Mouse (Mus musculus): ENCODE results near the gene Thsd4. TPM values are rescaled to one million over a fixed set of nuclear protein-coding genes. Genes with fewer than 3 reads are reported as not detected.

The Thsd4 gene
- polyA plus RNA-seq, 1 experiment from 2014 or later, result 3.4 TPM

DNA sequence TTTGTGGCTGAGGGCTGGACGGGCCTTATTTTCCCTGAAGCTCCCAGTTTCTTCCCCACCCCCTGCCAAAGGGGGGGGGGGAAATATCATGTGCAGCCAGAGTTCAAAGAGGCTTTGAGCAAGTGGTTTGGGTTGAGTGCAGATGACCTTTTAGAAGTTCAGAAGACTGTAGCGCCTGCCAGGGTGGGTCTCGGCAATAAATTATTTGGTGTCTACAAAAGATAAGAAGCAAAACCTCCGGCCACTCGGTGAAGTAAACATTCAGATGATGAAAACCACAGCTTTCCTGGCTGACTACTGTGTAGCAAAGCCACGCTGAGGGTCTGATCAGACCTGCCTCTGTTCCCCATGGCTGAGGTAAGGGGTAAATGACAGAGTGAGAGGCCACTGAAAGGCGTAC is 116.1 kb downstream of the Thsd4 start:
- H3K4me1 ChIP-seq (ENCODE audit: insufficient read depth, low read depth, low read length), result no peaks in the 10 kb centered on the region
- TF ChIP-seq EP300 (IDR thresholded peaks at IDR 0.05), result no peak
- no peak for TF ChIP-seq CTCF (IDR thresholded peaks at IDR 0.05)
- DNase-seq (ENCODE audit: low spot score) (peak; percentile 6), ATAC-seq (no peak)
- no peak overlapping the region for H3K27ac ChIP-seq (ENCODE audit: low read length)
- H3K9me3 ChIP-seq (ENCODE audit: low read length), result no peaks in the 10 kb centered on the region
- H3K27me3 ChIP-seq (replicated peaks; ENCODE audit: insufficient read depth, low read length), result no peaks in the 10 kb centered on the region
- H3K36me3 ChIP-seq (ENCODE audit: insufficient read depth, low read length), result no peaks in the 10 kb centered on the region
- H3K4me2 ChIP-seq (replicated peaks; ENCODE audit: low read depth, low read length), result no peak overlapping the region
- H3K4me3 ChIP-seq (ENCODE audit: low read depth, low read length), result no peak overlapping the region
- no peak overlapping the region for H3K9ac ChIP-seq (replicated peaks; ENCODE audit: low read depth)
- 22% methylated on average over 7 of the region's 7 CpGs for WGBS

DNA sequence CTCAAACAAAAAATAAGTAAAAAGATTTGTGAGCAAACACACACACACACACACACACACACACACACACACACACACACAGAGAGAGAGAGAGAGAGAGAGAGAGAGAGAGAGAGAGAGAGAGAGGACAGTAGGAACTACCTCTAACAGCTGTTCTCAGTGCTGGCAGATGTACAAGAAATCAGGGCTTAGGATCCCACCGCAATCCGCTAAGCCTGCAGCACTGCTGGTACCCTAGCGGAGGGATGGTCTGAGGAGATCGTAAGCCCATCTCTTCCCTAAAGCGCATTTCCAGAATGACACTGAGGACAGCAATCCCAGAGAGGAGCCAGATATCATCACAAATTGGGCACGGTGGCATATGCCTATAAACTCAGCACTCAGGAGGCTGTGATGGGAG is 119.2 kb downstream of the Thsd4 start:
- Histone ChIP-seq H3K4me3 (ENCODE audit: low read depth, low read length) (no peak overlapping the region), H3K4me1 (ENCODE audit: insufficient read depth, low read depth, low read length) (no peaks in the 10 kb centered on the region), H3K9ac (replicated peaks; ENCODE audit: low read depth) (no peak overlapping the region), H3K9me3 (ENCODE audit: low read length) (no peaks in the 10 kb centered on the region), H3K27me3 (replicated peaks; ENCODE audit: insufficient read depth, low read length) (no peaks in the 10 kb centered on the region), H3K27ac (ENCODE audit: low read length) (no peak overlapping the region), H3K36me3 (ENCODE audit: insufficient read depth, low read length) (no peaks in the 10 kb centered on the region), H3K4me2 (replicated peaks; ENCODE audit: low read depth, low read length) (no peak overlapping the region)
- WGBS, result 90% methylated on average over 6 of the region's 6 CpGs
- no peak for TF ChIP-seq EP300 (IDR thresholded peaks at IDR 0.05)
- TF ChIP-seq CTCF (IDR thresholded peaks at IDR 0.05), result no peak
- ATAC-seq, result no peak
- DNase-seq (ENCODE audit: low spot score), result no peak

DNA sequence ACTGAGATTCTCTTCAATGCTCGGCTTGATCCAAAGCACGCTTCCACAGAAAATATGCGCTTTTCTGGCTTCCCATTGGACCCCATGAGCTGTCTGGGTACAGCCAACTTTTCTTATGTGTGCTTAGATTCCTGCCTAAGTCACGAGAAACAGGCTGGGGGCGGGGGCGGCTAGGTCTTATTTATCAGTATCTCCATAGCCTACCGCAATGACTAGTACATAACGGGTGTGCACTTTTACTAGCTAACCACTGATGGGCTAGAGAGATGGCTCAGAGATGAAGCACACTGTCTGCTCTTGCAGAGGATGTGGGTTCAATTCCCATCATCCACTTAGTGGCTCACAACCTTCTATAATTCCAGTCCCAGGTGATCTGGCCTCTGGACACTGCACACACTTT is 121.8 kb downstream of the Thsd4 start:
- H3K9ac ChIP-seq (replicated peaks; ENCODE audit: low read depth), result no peak overlapping the region
- H3K36me3 ChIP-seq (ENCODE audit: insufficient read depth, low read length), result no peaks in the 10 kb centered on the region
- TF ChIP-seq EP300 (IDR thresholded peaks at IDR 0.05), result no peak
- TF ChIP-seq CTCF (IDR thresholded peaks at IDR 0.05), result no peak
- H3K27ac ChIP-seq (ENCODE audit: low read length), result no peak overlapping the region
- H3K9me3 ChIP-seq (ENCODE audit: low read length), result no peaks in the 10 kb centered on the region
- H3K4me1 ChIP-seq (ENCODE audit: insufficient read depth, low read depth, low read length), result no peaks in the 10 kb centered on the region
- H3K27me3 ChIP-seq (replicated peaks; ENCODE audit: insufficient read depth, low read length), result no peaks in the 10 kb centered on the region
- H3K4me3 ChIP-seq (ENCODE audit: low read depth, low read length), result no peak overlapping the region
- DNase-seq (ENCODE audit: low spot score) (no peak), ATAC-seq (no peak)
- no peak overlapping the region for H3K4me2 ChIP-seq (replicated peaks; ENCODE audit: low read depth, low read length)
- WGBS, result 92% methylated on average over 8 of the region's 8 CpGs

DNA sequence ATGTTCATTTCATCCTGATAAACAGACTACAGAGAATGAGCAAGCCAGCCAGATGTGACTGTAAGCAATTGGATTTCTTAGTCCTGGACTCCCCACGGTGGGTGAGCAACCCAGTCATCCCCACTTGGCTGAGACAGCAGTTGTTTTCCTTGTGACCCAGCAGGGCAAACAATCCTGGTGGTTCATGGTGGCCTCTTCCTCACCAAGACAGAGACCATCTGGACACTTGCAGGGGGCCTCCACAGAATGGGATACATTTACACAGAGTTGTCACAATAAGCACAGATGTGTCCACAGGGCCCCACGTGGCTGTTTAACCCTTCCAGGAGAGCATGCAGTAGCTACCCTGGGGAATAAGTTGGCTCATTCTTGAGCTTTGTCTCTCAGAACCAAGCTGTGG is 123.8 kb downstream of the Thsd4 start:
- Histone ChIP-seq H3K27me3 (replicated peaks; ENCODE audit: insufficient read depth, low read length) (no peaks in the 10 kb centered on the region), H3K9me3 (ENCODE audit: low read length) (no peaks in the 10 kb centered on the region), H3K27ac (ENCODE audit: low read length) (no peak overlapping the region), H3K4me2 (replicated peaks; ENCODE audit: low read depth, low read length) (no peak overlapping the region), H3K9ac (replicated peaks; ENCODE audit: low read depth) (no peak overlapping the region), H3K4me3 (ENCODE audit: low read depth, low read length) (no peak overlapping the region), H3K4me1 (ENCODE audit: insufficient read depth, low read depth, low read length) (no peaks in the 10 kb centered on the region), H3K36me3 (ENCODE audit: insufficient read depth, low read length) (no peaks in the 10 kb centered on the region)
- WGBS, result 27% methylated on average over 2 of the region's 2 CpGs
- DNase-seq (ENCODE audit: low spot score), result peak; percentile 12
- TF ChIP-seq CTCF (IDR thresholded peaks at IDR 0.05) (no peak), EP300 (IDR thresholded peaks at IDR 0.05) (no peak)
- no peak for ATAC-seq

DNA sequence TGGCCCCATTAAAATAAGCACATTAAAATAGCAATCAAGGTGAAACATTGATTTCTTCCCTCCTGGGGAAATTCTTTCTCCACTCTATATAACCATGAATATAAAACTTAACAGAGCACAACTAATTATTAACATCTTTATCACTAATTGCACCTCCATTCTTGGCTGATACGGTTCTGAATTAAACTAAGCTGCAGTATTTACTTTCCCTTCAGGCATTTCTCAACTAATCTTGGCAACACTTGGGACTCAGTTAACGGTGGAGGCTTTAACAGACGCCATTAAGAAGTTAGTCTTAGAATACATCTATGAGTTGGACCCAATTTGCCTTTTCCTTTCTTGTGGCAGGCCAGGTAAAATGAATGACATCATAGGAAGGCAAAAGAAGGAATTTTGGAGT is 125.8 kb downstream of the Thsd4 start:
- ATAC-seq (no peak), DNase-seq (ENCODE audit: low spot score) (no peak)
- no peak for TF ChIP-seq CTCF (IDR thresholded peaks at IDR 0.05)
- TF ChIP-seq EP300 (IDR thresholded peaks at IDR 0.05), result no peak
- Histone ChIP-seq H3K36me3 (ENCODE audit: insufficient read depth, low read length) (no peaks in the 10 kb centered on the region), H3K9me3 (ENCODE audit: low read length) (no peaks in the 10 kb centered on the region), H3K9ac (replicated peaks; ENCODE audit: low read depth) (no peak overlapping the region), H3K4me2 (replicated peaks; ENCODE audit: low read depth, low read length) (no peak overlapping the region), H3K27ac (ENCODE audit: low read length) (no peak overlapping the region), H3K4me1 (ENCODE audit: insufficient read depth, low read depth, low read length) (no peaks in the 10 kb centered on the region), H3K4me3 (ENCODE audit: low read depth, low read length) (no peak overlapping the region), H3K27me3 (replicated peaks; ENCODE audit: insufficient read depth, low read length) (no peaks in the 10 kb centered on the region)
- 47% methylated on average over 3 of the region's 3 CpGs for WGBS

DNA sequence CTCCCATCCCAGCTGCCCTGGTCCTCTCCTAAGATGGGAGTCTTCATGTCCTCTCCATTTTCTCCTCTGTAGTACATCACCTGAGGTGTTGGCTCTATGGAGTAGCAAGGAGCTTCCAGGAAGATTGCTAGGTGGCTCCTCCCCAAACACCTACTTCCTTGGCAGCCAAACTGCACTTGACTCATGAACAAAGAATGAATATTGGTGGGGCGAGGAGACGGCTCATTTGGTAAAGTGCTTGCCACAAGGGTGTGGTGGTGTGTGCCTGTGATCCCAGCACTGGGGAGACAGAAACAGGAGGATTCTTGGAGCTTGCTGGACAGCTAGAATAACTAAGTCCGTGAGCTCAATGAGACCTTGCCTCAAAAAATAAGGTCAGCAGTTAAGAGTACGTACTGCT is 128.9 kb downstream of the Thsd4 start:
- H3K9ac ChIP-seq (replicated peaks; ENCODE audit: low read depth), result no peak overlapping the region
- ATAC-seq (no peak), DNase-seq (ENCODE audit: low spot score) (no peak)
- no peak overlapping the region for H3K4me3 ChIP-seq (ENCODE audit: low read depth, low read length)
- 79% methylated on average over 4 of the region's 4 CpGs for WGBS
- no peaks in the 10 kb centered on the region for H3K36me3 ChIP-seq (ENCODE audit: insufficient read depth, low read length)
- no peaks in the 10 kb centered on the region for H3K4me1 ChIP-seq (ENCODE audit: insufficient read depth, low read depth, low read length)
- TF ChIP-seq EP300 (IDR thresholded peaks at IDR 0.05) (no peak), CTCF (IDR thresholded peaks at IDR 0.05) (no peak)
- H3K27ac ChIP-seq (ENCODE audit: low read length), result no peak overlapping the region
- H3K27me3 ChIP-seq (replicated peaks; ENCODE audit: insufficient read depth, low read length), result no peaks in the 10 kb centered on the region
- no peaks in the 10 kb centered on the region for H3K9me3 ChIP-seq (ENCODE audit: low read length)
- no peak overlapping the region for H3K4me2 ChIP-seq (replicated peaks; ENCODE audit: low read depth, low read length)

DNA sequence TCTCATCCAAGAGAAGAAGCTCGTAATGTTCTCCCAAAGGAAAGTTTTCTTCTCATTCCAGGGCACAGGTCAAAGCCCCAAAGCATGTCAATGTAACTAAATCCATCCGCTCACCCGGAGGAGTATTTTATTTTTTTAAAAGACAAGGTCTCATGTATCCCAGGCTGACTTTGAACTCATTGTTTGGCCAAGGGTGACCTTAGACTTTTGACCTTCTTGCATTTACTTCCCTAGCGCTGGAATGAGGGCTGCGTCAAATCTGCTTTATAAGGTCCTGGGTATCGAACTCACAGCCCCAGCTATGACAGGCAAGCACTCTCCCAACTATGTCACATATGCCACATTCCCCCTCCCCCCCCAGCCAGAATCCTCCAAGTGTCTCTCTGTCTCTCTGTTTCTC is 137.1 kb downstream of the Thsd4 start:
- DNase-seq (ENCODE audit: low spot score), result no peak
- TF ChIP-seq EP300 (IDR thresholded peaks at IDR 0.05) (no peak), CTCF (IDR thresholded peaks at IDR 0.05) (no peak)
- Histone ChIP-seq H3K4me3 (ENCODE audit: low read depth, low read length) (no peak overlapping the region), H3K36me3 (ENCODE audit: insufficient read depth, low read length) (no peaks in the 10 kb centered on the region), H3K4me1 (ENCODE audit: insufficient read depth, low read depth, low read length) (no peaks in the 10 kb centered on the region), H3K9me3 (ENCODE audit: low read length) (no peaks in the 10 kb centered on the region), H3K9ac (replicated peaks; ENCODE audit: low read depth) (no peak overlapping the region), H3K4me2 (replicated peaks; ENCODE audit: low read depth, low read length) (no peak overlapping the region), H3K27ac (ENCODE audit: low read length) (no peak overlapping the region), H3K27me3 (replicated peaks; ENCODE audit: insufficient read depth, low read length) (no peaks in the 10 kb centered on the region)
- ATAC-seq, result no peak
- 62% methylated on average over 6 of the region's 6 CpGs for WGBS
